Comparison of ENCODE assay signal across 1 mouse cellular context in the genomic region with DNA sequence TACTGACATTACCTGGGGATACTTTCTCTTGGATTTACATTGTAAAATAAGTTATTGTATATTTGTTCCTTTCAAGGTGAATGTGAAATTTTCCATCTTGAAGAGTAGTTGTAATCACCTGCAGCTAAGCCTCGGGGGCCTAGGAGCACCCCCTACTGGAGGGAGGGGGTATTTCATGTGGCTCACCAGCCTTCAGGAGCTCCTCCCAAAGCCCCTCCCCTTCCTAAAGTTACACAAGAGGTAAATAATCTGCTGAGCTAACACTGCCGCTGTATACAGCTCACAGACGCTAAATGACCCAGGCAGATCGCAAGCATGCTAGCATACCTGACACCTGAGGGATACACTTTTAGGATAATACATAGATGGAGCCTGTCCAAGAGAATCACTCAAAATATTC.
A peak's percentile ranks its signal among the peaks of the same experiment; 100 is the strongest.
TF ChIP-seq lines count a peak whose summit lies in the region.

No protein-coding gene starts in this region.

TF ChIP-seq in CH12.LX, 34 proteins besides CTCF, POLR2A, EP300 and RAD21 (continued from another document):
- TF ChIP-seq TCF12 (IDR thresholded peaks at IDR 0.05; ENCODE audit: low read depth, low read length), result 0 out of 2 replicates have a peak, but pooled peaks have one; percentile 27
- TF ChIP-seq ZKSCAN1 (IDR thresholded peaks at IDR 0.05; ENCODE audit: borderline replicate concordance, low read depth, low read length), result no peak
- peak; percentile 31; the same call in 1 of the 2 replicates for TF ChIP-seq HCFC1 (IDR thresholded peaks at IDR 0.05; ENCODE audit: low read depth, low read length)
- no peak for TF ChIP-seq PAX5 (IDR thresholded peaks at IDR 0.05; ENCODE audit: low read length)
- peak; percentile 73 for TF ChIP-seq ZC3H11A (IDR thresholded peaks at IDR 0.05; ENCODE audit: low read depth, low read length)
TF ChIP-seq in CH12.LX: peak in this region for 7.
